Mouse (Mus musculus) B cell, adult 2 months (primary cell): ENCODE results near the gene Olfr1444.

Experiments
- DNase-seq, 2 experiments: peaks; one replicate each; pipeline ENCODE4 v3.0.0; 2022

The Olfr1444 gene

GRCm38 (mm10) chr19:12856983-12857382 lies at the start of gene Olfr1444:
Gene Olfr1444, plus strand, starts transcription at chr19:12857283.
- no peak for DNase-seq

DNA sequence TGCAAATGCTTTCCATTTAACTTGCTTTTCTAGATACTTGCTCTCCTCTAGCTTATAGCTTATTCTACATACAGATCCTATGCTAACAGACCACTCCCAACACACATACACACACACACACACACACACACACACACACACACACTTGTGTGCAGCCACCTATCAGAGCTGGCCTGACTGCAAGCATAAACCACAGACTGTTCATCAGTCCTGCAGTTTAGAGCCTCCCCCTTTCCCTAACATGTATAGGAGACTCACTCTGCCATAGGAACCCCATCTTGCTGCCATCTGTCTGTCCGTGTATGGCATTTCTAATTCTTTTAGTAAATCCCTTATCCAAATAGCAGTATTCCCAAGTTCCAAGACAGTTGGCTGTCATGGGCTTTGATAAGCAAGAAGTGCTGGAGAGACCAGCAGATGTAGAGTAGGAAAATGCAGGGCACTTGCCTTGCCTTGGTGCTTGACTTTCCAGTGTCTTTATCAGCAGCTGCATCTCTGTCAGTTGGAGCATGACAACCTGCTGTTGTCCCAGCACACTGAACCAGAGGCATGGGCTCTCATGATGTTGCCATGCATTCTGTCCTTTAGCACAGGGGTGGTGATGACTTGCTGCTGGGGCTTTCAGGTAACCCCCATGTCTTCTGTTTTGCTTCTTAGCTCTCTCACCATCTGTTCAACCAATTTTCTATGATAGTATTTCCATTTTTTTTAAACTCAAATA lies 44.3 kb upstream of the Olfr1444 start:
- DNase-seq, result no peak

GRCm38 (mm10) chr19:12813883-12814282 lies 43.2 kb upstream of the Olfr1444 start:
- no peak for DNase-seq

GRCm38 (mm10) chr19:12818507-12818906 lies 38.6 kb upstream of the Olfr1444 start:
- peak in 1 of 2 experiments; percentile 29 for DNase-seq

GRCm38 (mm10) chr19:12820383-12820782 lies 36.7 kb upstream of the Olfr1444 start:
- DNase-seq, result peak; percentile 69 to 72

- DNase-seq, result peak; percentile 30 to 40
Observed at GRCm38 (mm10) chr19:12824549-12824948, 32.5 kb upstream of the Olfr1444 start.

DNA sequence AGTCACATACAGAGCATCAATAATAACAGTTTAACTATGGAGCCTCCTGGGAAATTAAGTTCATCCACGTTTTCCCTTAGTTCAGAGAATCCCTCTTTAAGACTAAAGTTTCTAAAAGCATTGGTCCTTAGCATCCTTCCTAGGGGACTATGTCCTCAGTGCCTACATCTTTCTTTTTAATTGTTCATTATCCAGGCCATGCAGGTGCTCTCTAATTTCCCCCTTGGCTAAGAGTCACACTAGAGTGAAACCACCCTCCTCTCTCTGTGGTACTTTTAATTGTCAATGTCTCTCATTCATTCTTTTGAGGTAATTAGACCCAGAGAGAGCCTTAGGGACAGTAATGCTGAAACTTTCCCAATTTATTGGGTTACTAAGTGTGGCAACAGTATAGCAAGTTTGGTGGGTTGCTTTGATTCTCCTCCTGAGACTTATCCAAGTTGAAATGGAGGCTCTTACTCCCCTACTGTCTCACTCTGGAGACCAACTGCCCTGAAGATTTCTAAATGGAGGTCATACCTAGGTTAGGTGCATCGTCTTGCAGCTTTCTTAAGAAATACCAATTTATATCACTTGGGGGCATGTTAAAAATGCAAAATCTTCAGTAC lies 26.2 kb upstream of the Olfr1444 start:
- DNase-seq, result no peak

DNA sequence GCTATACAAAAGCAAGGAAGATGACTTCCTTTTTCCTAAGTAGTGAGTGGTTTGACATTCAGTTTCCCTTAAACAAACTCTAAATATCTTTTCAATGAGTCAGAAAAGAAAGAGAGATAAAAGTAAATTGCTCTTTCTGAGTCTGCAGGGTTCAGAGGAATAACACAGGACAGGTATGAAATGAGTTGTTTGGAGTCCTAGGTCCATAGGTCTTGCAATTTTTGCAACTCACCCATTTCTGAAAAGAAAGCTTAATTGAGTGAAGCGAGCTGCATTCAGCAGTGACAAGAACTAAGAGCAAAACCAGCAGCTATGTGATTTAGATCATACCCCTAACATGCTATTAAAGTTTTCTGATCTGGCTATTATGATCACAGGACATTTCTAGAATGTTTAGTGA lies 25.5 kb upstream of the Olfr1444 start:
- DNase-seq, result no peak

GRCm38 (mm10) chr19:12833625-12834024 lies 23.5 kb upstream of the Olfr1444 start:
- peak; percentile 8 to 23 for DNase-seq

DNA sequence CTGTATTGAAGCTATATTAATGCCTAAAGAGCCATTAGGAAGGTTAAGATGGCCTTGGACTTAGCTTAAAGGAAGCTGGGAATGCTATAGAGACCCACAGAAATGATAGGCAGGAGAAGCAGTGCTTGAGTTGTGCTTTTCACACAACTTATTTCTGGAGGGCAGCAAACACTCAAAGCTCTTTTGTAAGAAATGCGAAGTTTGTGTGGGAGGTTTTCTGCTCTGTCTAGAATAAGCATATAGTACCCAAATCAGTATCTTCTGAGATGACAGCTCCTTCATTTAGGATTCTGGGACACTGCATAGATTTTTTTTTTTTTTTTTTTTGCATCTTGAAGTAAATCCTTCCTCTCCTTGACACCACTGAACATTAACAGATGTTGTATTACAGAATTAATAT lies 18.6 kb upstream of the Olfr1444 start:
- no peak for DNase-seq

- no peak for DNase-seq
Observed at GRCm38 (mm10) chr19:12846382-12846781, 10.7 kb upstream of the Olfr1444 start, which contains the start of gene Gm5244. Gene Gm5244, plus strand, starts transcription at chr19:12846682.

DNA sequence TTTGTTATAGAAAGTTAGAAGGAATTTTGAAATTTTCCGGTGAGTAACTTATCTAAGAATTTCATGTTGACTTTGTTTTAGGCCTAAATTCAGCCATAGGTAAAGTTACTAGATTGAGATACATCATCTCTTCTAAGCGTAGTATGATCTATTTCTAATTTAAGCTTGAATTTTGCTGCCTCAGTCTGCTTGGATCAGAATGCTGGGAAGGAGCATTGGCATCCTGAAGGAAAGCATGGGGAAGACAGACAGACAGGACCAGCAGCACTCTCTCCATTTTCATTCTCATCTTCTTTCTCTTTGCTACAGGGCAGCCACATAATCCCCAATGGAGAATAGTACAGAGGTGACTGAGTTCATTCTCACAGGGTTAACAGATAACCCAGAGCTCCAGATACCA lies 26.5 kb downstream of the Olfr1444 start, which contains the start of gene Olfr1445:
Gene Olfr1445 (plus strand): TSS at position 301 of the 400 bp plus-strand sequence.
- DNase-seq, result no peak

- no peak for DNase-seq
Observed at GRCm38 (mm10) chr19:12893424-12893823, 36.3 kb downstream of the Olfr1444 start, which contains the start of gene Olfr1446. Gene Olfr1446, minus strand, starts transcription at chr19:12893524.

DNA sequence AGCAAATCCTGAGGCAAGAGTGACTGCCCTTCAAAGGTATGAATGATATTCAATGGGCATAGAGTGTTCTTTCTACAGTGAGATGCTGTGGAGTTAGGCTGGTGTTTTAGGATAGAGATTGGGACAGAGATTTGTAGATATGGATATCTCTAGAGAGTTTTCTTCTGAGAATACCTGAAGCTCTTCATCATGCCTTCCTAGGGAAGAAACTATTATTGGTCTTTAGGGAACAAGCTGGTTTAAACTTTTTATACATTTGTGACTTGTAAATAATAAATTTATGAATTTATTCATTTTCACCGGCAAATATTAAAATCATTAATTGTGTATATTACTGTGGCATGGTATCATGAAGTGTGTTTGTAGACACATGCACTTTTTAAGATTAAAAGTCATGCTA lies 46.6 kb downstream of the Olfr1444 start, which contains the start of gene Olfr1447:
Gene Olfr1447 (minus strand): TSS at position 101 of the 400 bp plus-strand sequence.
- DNase-seq, result no peak
